Mouse (Mus musculus) midbrain, embryonic 14.5 days (tissue): ENCODE results near the gene Ifi204. TPM values are rescaled to one million over a fixed set of nuclear protein-coding genes. Genes with fewer than 3 reads are reported as not detected.
"Not testable (repeated sequence)": the region's sequence is repeated elsewhere in the genome, so short reads cannot be mapped to it uniquely, and the experiment has no call there.

Experiments
- ATAC-seq: fragments of 200-750 bp; cut with Nextera tagmentation; 2 replicates; pipeline ENCODE4 v1.8.0; 2017; ENCODE audit warnings: moderate number of reproducible peaks, moderate library complexity; ENCODE audit not compliant: low FRiP score, low TSS enrichment
- DNase-seq: peaks from one replicate; pipeline ENCODE4 v3.0.0-alpha.2; 2015
- H3K27ac ChIP-seq: fragments of 300-500 bp; sonication (generic); replicated peaks from 2 replicates; pipeline ENCODE4 v1.5.1; 2014; ENCODE audit warnings: mild to moderate bottlenecking, low read depth, low read length, moderate library complexity
- H3K27me3 ChIP-seq: fragments of 300-500 bp; sonication (generic); 2 replicates; pipeline ENCODE4 v1.6.1; 2014; ENCODE audit warnings: low read length, control low read depth, mixed read lengths; ENCODE audit not compliant: control insufficient read depth, insufficient read depth
- H3K36me3 ChIP-seq: fragments of 300-500 bp; sonication (generic); 2 replicates; pipeline ENCODE4 v1.6.1; 2014; ENCODE audit warnings: low read length, control low read depth; ENCODE audit not compliant: control insufficient read depth, insufficient read depth
- H3K4me1 ChIP-seq: fragments of 300-500 bp; sonication (generic); 2 replicates; pipeline ENCODE4 v1.6.1; 2014; ENCODE audit warnings: mild to moderate bottlenecking, antibody characterized with exemption, low read length, control low read depth; ENCODE audit not compliant: control insufficient read depth, insufficient read depth
- H3K4me2 ChIP-seq: fragments of 300-500 bp; sonication (generic); 2 replicates; pipeline ENCODE4 v1.6.1; 2014; ENCODE audit warnings: mild to moderate bottlenecking, low read length, moderate library complexity
- H3K4me3 ChIP-seq: fragments of 300-500 bp; sonication (generic); replicated peaks from 2 replicates; pipeline ENCODE4 v1.5.1; 2014; ENCODE audit warnings: low read depth, low read length
- H3K9ac ChIP-seq: fragments of 300-500 bp; sonication (generic); replicated peaks from 2 replicates; pipeline ENCODE4 v1.6.1; 2014; ENCODE audit warnings: mild to moderate bottlenecking, low read length, moderate library complexity
- H3K9me3 ChIP-seq: fragments of 300-500 bp; sonication (generic); 2 replicates; pipeline ENCODE4 v1.6.1; 2016; ENCODE audit warnings: low read length, control low read depth, mixed read lengths; ENCODE audit not compliant: control insufficient read depth
- WGBS: fragments of 180-500 bp; shearing (Covaris S2); extraction: QIAGEN DNeasy Blood & Tissue Kit; methylation state at CpG from one replicate; pipeline ENCODE4 v1.1.7; 2014; 5-methylcytosine and 5-hydroxymethylcytosine counted together
- polyA plus RNA-seq: library from polyadenylated mRNA; unstranded; fragments of >200 nt; fragmentation: Nextera tagmentation; extraction: Ambion mirVana; gene quantifications from 2 replicates; pipeline ENCODE4 v1.2.1, GENCODE M21; 2014

Gene Ifi204
- polyA plus RNA-seq, 1 experiment from 2014 or later: 3.7 TPM

GRCm38 (mm10) chr1:173740537-173740936 is 26.2 kb downstream of the Ifi204 start:
- Histone ChIP-seq H3K4me1 (no peaks in the 10 kb centered on the region), H3K27me3 (no peaks in the 10 kb centered on the region), H3K4me3 (no peak overlapping the region), H3K9me3 (no peaks in the 10 kb centered on the region), H3K9ac (no peak overlapping the region), H3K4me2 (no peak overlapping the region), H3K27ac (no peak overlapping the region), H3K36me3 (no peaks in the 10 kb centered on the region)
- ATAC-seq (no peak), DNase-seq (no peak)

- 82% methylated on average over 2 of the region's 2 CpGs for WGBS
- no peaks in the 10 kb centered on the region for H3K9me3 ChIP-seq
- H3K4me1 ChIP-seq: no peaks in the 10 kb centered on the region
- H3K27me3 ChIP-seq: no peaks in the 10 kb centered on the region
- ATAC-seq (no peak), DNase-seq (no peak)
- H3K4me3 ChIP-seq: no peak overlapping the region
- no peak overlapping the region for H3K9ac ChIP-seq
- no peaks in the 10 kb centered on the region for H3K36me3 ChIP-seq
- H3K4me2 ChIP-seq: no peak overlapping the region
- H3K27ac ChIP-seq: no peak overlapping the region
These were observed 29.8 kb downstream of the Ifi204 start for GRCm38 (mm10) chr1:173736986-173737385.

GRCm38 (mm10) chr1:173735015-173735414 is 31.7 kb downstream of the Ifi204 start:
- H3K4me2 ChIP-seq, DNase-seq, H3K4me3 ChIP-seq, H3K9ac ChIP-seq, H3K9me3 ChIP-seq, H3K27ac ChIP-seq, H3K4me1 ChIP-seq, ATAC-seq, H3K36me3 ChIP-seq, H3K27me3 ChIP-seq: not testable (repeated sequence)
- 86% methylated on average over 4 of the region's 4 CpGs for WGBS

- WGBS: 48% methylated on average over 7 of the region's 7 CpGs
- no peaks in the 10 kb centered on the region for H3K4me1 ChIP-seq
- H3K9ac ChIP-seq: no peak overlapping the region
- no peak overlapping the region for H3K4me2 ChIP-seq
- no peak overlapping the region for H3K4me3 ChIP-seq
- H3K9me3 ChIP-seq: no peaks in the 10 kb centered on the region
- no peaks in the 10 kb centered on the region for H3K27me3 ChIP-seq
- ATAC-seq (no peak), DNase-seq (no peak)
- no peak overlapping the region for H3K27ac ChIP-seq
- no peaks in the 10 kb centered on the region for H3K36me3 ChIP-seq
These were observed 33.5 kb downstream of the Ifi204 start for GRCm38 (mm10) chr1:173733219-173733618.

Other genes starting within 250 kb of the Ifi204 start
- not detected in 2 replicates for gene Ifi214, start 231.0 kb downstream of the Ifi204 start, polyA plus RNA-seq
- 0.64 TPM in 1 of 2 replicates, not detected in the other for gene Ifi213, start 167.7 kb downstream of the Ifi204 start, polyA plus RNA-seq
- 0.78 TPM in 1 of 2 replicates, not detected in the other for gene Ifi209, start 136.0 kb downstream of the Ifi204 start, polyA plus RNA-seq
- not detected in 2 replicates for gene Ifi208, start 93.3 kb downstream of the Ifi204 start, polyA plus RNA-seq
- gene Ifi207, start 25.2 kb downstream of the Ifi204 start, polyA plus RNA-seq: 1.1 TPM in 1 of 2 replicates, not detected in the other
- gene Ifi211, start 146.1 kb upstream of the Ifi204 start, polyA plus RNA-seq: 2.8 TPM in 1 of 2 replicates, not detected in the other
- 0.50 and 1.5 TPM in 2 replicates for gene Mndal, start 175.5 kb upstream of the Ifi204 start, polyA plus RNA-seq
- 2.3 TPM in 1 of 2 replicates, not detected in the other for gene Ifi203, start 175.7 kb upstream of the Ifi204 start, polyA plus RNA-seq
- not detected in 2 replicates for gene Ifi202b, start 215.8 kb upstream of the Ifi204 start, polyA plus RNA-seq